Mouse (Mus musculus) myocyte (in vitro differentiated cells): ENCODE data around the gene Fam20c.

Experiments used
- POLR2A ChIP-seq: IDR thresholded peaks from one replicate; pipeline ENCODE4 v1.6.1; 2011; ENCODE audit warnings: low read depth, mild to moderate bottlenecking, control low read depth, moderate library complexity; ENCODE audit not compliant: insufficient read length
- REST ChIP-seq: IDR thresholded peaks from one replicate; pipeline ENCODE4 v1.6.1; 2011; ENCODE audit warnings: mild to moderate bottlenecking, control low read depth, moderate library complexity; ENCODE audit not compliant: insufficient read depth, insufficient read length
- TCF12 ChIP-seq: IDR thresholded peaks from one replicate; pipeline ENCODE4 v1.6.1; 2011; ENCODE audit warnings: mild to moderate bottlenecking, control low read depth; ENCODE audit not compliant: poor library complexity, insufficient read depth, severe bottlenecking
- USF1 ChIP-seq: IDR thresholded peaks from one replicate; pipeline ENCODE4 v1.6.1; 2011; ENCODE audit warnings: low read depth, mild to moderate bottlenecking, control low read depth, moderate library complexity

DNA sequence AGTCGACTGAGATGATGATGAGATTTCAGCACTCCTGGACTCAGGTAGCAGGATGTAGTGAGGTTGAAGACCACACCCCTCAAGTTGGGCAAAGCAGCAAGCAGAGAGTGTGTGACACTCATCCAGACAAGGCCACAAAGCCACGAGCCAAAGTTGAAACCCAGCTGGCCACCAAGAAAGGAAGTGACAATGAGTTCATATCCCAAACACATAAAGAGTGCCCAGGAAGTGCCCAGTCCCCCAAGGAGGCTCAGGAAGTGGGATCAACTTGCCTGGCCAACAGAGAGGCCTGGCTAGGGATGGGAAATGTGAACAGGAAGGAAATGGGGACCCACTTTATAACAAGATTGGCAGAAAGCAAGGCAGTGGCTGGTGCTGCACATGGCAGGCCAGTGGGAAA, 99.0 kb downstream of the Fam20c start:
- TF ChIP-seq POLR2A: no peak
- no peak for TF ChIP-seq TCF12
- no peak for TF ChIP-seq USF1
- TF ChIP-seq REST: no peak
